Mouse (Mus musculus) bone marrow macrophage, adult 2 months (primary cell): ENCODE measurements around the gene Gm20388. TPM values are rescaled to one million over a fixed set of nuclear protein-coding genes. Genes with fewer than 3 reads are reported as not detected.

Experiments used
- H3K27ac ChIP-seq: 2 replicates; pipeline ENCODE4 v1.5.1; 2012; ENCODE audit warnings: low read depth, low read length; ENCODE audit not compliant: insufficient read depth
- H3K4me1 ChIP-seq: 2 replicates; pipeline ENCODE4 v1.6.1; 2012; ENCODE audit warnings: low read length; ENCODE audit not compliant: control insufficient read depth, insufficient read depth
- H3K4me3 ChIP-seq: 2 replicates; pipeline ENCODE4 v1.5.1; 2012; ENCODE audit warnings: mild to moderate bottlenecking, low read length, moderate library complexity; ENCODE audit not compliant: insufficient read depth
- CTCF ChIP-seq: IDR thresholded peaks from 2 replicates; pipeline ENCODE4 v1.5.1; 2012; ENCODE audit warnings: low read depth, mild to moderate bottlenecking, low read length, moderate library complexity
- POLR2A ChIP-seq: IDR thresholded peaks from 2 replicates; pipeline ENCODE4 v1.6.1; 2012; ENCODE audit warnings: mild to moderate bottlenecking, low read depth, low read length, borderline replicate concordance
- polyA plus RNA-seq: library from polyadenylated mRNA; stranded (reverse); fragments of >200 nt; gene quantifications from 2 replicates; pipeline ENCODE4 v1.2.4, GENCODE M21; 2012; ENCODE audit not compliant: missing spikeins, insufficient read depth, insufficient read length

Gm20388 gene
- polyA plus RNA-seq, 1 experiment: 32.7 TPM

DNA sequence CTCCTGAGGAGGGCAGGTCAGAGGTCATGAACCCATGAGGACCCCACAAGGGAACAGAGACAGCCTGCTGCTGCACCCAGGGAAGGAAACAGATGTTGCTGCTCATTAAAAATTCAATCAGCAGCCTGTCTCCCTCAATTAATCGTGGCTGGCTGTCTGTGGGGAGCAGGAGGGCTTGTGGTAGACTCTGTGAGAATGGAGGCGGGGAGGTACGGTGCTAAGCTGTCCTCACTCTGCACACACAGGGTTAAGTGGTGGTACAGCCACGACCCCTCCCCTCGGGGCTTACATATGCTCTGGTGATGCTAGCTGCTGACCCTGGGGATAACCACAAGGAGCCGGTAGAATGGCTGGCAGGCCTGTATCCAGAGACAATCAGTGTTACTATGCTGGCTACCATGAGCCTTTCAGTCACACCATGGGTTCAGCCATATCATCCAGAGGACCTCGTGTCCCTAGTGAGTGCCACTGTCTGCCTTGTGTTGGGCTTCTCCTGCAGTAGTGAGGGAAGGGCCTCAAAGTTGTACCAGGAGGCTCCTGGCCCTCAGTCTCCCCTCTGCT lies 654.6 kb downstream of the Gm20388 start:
- Histone ChIP-seq H3K27ac (peak overlapping the region; percentile 96), H3K4me1 (peaks cover 44% of the 10 kb centered on the region), H3K4me3 (no peak overlapping the region)
- TF ChIP-seq POLR2A: no peak
- TF ChIP-seq CTCF: no peak

DNA sequence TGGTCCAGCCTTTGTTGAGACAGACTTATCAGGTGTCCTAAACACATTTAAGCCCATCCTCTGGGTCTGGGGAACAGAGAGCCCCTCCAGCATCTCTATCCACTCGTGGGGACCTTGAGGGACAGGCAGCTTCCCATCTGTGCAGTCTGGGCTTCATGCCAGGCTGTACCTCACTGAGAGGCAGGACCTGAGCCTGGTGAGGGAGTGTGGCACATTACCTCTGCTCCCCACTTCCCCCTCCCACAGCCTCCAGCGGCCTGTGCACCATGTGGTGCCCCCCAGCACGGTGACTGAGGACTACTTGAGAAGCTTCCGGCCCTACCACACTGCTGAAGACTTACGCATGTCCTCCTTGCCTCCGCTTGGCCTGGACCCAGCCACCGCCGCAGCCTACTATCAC lies 656.0 kb downstream of the Gm20388 start:
- TF ChIP-seq CTCF (no peak), POLR2A (no peak)
- Histone ChIP-seq H3K4me3 (no peak overlapping the region), H3K27ac (no peak overlapping the region), H3K4me1 (peaks cover 39% of the 10 kb centered on the region)

DNA sequence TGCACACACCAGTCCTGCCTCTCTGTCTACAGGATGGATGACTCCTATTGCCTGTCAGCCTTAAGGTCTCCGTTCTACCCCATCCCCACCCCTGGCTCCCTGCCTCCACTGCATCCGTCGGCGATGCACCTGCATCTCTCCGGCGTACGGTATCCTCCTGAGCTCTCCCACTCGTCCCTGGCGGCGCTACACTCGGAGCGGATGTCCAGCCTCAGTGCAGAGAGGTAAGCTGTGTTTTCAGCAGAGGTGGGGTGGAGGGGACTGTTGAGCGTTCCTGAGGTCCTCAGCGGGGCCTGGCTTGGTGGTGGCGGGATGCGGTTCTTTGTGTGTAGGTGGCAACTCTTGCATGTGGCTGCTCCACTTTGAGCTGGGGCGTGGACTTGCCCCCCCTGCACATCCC lies 657.1 kb downstream of the Gm20388 start:
- peaks cover 38% of the 10 kb centered on the region for H3K4me1 ChIP-seq
- no peak overlapping the region for H3K27ac ChIP-seq
- no peak overlapping the region for H3K4me3 ChIP-seq
- TF ChIP-seq POLR2A (no peak), CTCF (no peak)

DNA sequence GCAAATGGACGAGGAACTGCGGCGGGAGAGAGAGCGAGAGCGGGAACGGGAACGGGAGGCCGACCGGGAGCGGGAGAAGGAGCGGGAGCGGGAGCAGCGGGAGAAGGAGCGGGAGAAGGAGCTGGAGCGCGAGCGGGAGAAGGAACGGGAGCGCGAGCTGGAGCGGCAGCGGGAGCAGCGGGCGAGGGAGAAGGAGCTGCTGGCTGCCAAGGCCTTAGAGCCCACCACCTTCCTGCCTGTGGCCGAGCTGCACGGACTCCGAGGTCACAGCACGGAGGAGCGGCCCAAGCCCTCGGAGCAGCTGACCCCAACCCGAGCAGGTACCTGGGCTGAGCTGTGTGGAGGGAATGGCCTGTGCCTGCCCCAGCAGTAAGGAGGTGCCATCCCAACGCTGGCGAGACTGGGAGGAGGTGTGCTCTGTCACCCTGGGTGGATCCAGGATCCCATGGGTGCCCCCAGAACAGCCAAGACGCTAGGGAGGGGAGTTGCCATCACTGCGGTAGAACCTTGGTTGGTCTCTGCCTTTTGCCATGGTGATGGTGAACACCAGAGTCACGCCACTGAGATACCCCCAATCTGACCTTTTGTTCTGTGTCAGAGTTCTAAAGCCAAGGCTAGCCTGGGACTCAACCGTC lies 657.6 kb downstream of the Gm20388 start:
- Histone ChIP-seq H3K4me3 (no peak overlapping the region), H3K4me1 (peaks cover 38% of the 10 kb centered on the region), H3K27ac (no peak overlapping the region)
- TF ChIP-seq POLR2A (no peak), CTCF (no peak)

DNA sequence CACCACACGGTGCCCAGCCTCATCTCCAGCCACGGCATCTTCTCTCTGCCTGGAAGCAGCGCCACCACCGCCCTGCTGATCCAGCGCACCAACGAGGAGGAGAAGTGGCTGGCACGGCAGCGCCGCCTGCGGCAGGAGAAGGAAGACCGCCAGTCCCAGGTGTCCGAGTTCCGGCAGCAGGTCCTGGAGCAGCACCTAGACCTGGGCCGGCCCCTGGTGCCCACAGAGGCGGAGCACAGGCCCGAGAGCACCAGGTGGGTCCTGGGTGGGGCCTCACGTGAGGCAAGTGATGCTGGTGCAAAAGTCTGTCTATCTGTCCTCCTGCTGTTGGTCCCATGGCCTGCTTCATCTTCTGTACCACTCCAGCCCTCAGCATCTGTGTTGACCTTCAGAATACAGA lies 658.5 kb downstream of the Gm20388 start:
- no peak overlapping the region for H3K4me3 ChIP-seq
- TF ChIP-seq POLR2A: no peak
- TF ChIP-seq CTCF: no peak
- H3K27ac ChIP-seq: no peak overlapping the region

DNA sequence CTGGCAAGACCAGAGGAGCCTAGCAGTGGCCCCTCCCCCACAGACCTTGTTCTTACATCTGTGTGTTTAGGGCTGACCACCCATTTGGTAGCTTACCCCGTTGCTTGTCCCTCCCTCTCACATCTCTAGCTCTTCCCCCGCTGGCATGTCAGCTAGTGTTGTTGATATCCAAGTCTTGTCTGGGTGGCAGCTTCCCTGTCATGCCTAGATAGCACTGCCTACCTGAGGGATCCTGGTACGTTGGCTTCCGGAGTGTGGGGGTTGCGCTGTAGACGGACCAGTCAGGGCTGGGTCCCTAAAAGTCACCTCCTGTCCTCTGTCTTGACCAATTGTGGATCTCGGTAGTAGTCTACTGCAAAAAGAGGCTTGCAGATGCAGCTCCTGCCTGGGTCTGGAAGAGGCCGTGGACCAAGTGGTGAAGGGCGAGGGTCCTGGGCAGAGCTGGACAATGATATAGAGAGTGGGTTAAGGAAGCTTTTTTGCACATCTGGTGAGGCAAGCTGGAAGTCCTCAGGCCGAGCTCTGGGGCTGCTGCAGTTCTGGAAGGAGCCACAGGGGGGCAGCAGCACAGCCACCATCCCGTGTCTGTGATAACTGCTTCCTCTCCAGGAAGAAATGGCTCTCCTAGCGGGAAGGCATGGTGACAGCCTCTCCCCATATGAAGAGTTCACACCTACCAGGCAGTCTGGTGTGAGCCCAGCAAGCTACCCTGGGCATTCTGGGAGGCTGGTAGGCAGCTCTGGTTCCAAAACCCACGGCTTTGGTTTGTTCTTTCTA lies 659.5 kb downstream of the Gm20388 start:
- H3K4me3 ChIP-seq: no peak overlapping the region
- H3K4me1 ChIP-seq: peaks cover 30% of the 10 kb centered on the region
- TF ChIP-seq CTCF (peak; percentile 78), POLR2A (no peak)
- no peak overlapping the region for H3K27ac ChIP-seq

More for the DNA sequence above, 658.5 kb downstream of the Gm20388 start:
- peaks cover 38% of the 10 kb centered on the region for H3K4me1 ChIP-seq

DNA sequence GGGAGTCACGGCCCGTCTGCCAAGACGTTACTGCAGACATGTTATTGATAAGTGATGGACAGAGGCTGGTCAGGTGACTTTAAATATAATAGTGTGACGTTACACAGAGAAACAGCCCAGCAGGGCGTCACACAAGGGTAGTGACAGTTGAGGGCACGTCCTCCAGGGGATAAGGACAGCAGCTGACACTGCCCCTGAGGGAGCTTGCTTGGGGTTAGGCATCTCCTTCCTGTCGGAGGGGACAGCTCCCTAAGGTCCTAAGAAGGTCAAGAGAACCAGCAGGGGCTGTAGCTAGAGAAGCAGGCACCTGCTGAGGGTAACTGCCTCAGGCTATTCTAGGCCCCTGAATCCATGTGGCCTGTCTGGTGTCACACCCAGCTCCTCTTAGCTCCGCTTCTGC lies 660.9 kb downstream of the Gm20388 start:
- Histone ChIP-seq H3K4me1 (peaks cover 21% of the 10 kb centered on the region), H3K4me3 (no peak overlapping the region), H3K27ac (no peak overlapping the region)
- no peak for TF ChIP-seq POLR2A
- TF ChIP-seq CTCF: no peak

DNA sequence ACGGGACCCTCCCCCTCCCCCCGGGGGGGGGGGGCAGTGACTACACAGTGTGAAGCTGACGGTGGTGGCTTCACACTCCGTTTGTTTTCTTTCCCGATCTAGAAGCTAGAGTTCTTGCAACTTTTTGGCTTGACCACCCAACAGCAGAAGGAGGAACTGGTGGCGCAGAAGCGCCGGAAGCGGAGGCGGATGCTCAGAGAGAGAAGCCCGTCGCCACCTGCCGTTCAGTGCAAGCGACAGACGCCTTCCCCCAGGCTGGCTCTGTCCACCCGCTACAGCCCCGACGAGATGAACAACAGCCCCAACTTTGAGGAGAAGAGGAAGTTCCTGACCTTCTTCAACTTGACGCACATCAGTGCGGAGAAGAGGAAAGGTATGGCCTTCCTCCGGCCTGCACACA lies 661.9 kb downstream of the Gm20388 start:
- Histone ChIP-seq H3K4me1 (peaks cover 21% of the 10 kb centered on the region), H3K27ac (peak overlapping the region; percentile 78), H3K4me3 (no peak overlapping the region)
- TF ChIP-seq CTCF (no peak), POLR2A (no peak)

DNA sequence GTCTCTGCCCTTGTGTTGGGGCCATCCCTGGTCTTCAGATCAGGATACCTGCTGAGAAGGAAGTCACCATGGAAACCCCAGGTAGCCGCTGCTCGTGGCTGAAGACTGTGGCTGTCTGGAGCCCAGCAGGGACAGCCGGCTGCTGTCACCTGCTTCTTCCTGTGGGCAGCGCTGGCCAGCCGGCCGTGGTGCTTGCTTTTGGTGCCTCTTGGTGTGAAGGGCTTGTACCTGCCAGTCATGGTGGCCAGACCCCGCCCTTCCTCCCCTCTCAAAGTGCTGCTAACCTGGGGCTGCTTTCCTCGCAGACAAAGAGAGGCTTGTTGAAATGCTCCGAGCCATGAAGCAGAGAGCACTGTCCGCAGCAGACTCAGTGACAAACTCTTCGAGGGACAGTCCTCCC lies 663.2 kb downstream of the Gm20388 start:
- no peak overlapping the region for H3K27ac ChIP-seq
- TF ChIP-seq CTCF: no peak
- TF ChIP-seq POLR2A: no peak
- no peak overlapping the region for H3K4me3 ChIP-seq
- H3K4me1 ChIP-seq: peaks cover 21% of the 10 kb centered on the region

DNA sequence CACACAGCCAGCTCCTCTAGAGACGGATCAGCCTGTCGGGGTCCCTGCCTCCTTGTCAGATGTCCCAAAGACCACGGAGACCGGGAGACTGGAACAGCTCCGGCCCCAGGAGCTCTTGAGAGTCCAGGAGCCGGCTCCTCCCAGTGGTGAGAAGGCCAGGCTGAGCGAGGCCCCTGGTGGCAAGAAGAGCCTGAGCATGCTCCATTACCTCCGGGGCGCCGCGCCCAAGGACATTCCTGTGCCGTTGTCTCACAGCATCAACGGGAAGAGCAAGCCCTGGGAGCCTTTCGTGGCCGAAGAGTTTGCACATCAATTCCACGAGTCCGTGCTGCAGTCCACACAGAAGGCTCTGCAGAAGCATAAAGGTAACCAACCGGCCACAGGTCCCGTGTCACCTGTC lies 664.3 kb downstream of the Gm20388 start:
- Histone ChIP-seq H3K27ac (no peak overlapping the region), H3K4me1 (peaks cover 21% of the 10 kb centered on the region), H3K4me3 (no peak overlapping the region)
- TF ChIP-seq POLR2A: no peak
- no peak for TF ChIP-seq CTCF
